Mouse (Mus musculus) bone marrow macrophage, adult 2 months (primary cell): ENCODE measurements around the gene Banf2. TPM values are rescaled to one million over a fixed set of nuclear protein-coding genes. Genes with fewer than 3 reads are reported as not detected.

Experiments
- H3K27ac ChIP-seq: 2 replicates; pipeline ENCODE4 v1.5.1; 2012; ENCODE audit warnings: low read depth, low read length; ENCODE audit not compliant: insufficient read depth
- H3K4me1 ChIP-seq: 2 replicates; pipeline ENCODE4 v1.6.1; 2012; ENCODE audit warnings: low read length; ENCODE audit not compliant: control insufficient read depth, insufficient read depth
- H3K4me3 ChIP-seq: 2 replicates; pipeline ENCODE4 v1.5.1; 2012; ENCODE audit warnings: mild to moderate bottlenecking, low read length, moderate library complexity; ENCODE audit not compliant: insufficient read depth
- CTCF ChIP-seq: IDR thresholded peaks from 2 replicates; pipeline ENCODE4 v1.5.1; 2012; ENCODE audit warnings: low read depth, mild to moderate bottlenecking, low read length, moderate library complexity
- POLR2A ChIP-seq: IDR thresholded peaks from 2 replicates; pipeline ENCODE4 v1.6.1; 2012; ENCODE audit warnings: mild to moderate bottlenecking, low read depth, low read length, borderline replicate concordance
- polyA plus RNA-seq: library from polyadenylated mRNA; stranded (reverse); fragments of >200 nt; gene quantifications from 2 replicates; pipeline ENCODE4 v1.2.4, GENCODE M21; 2012; ENCODE audit not compliant: missing spikeins, insufficient read depth, insufficient read length

Gene Banf2
- polyA plus RNA-seq, 1 experiment, result not detected

- TF ChIP-seq CTCF (no peak), POLR2A (no peak)
- Histone ChIP-seq H3K4me1 (no peaks in the 10 kb centered on the region), H3K4me3 (no peak overlapping the region), H3K27ac (no peak overlapping the region)
Observed at GRCm38 (mm10) chr2:144120186-144120823, 87.4 kb downstream of the Banf2 start.

- no peak overlapping the region for H3K4me3 ChIP-seq
- TF ChIP-seq CTCF, result no peak
- no peak for TF ChIP-seq POLR2A
- no peaks in the 10 kb centered on the region for H3K4me1 ChIP-seq
- H3K27ac ChIP-seq, result no peak overlapping the region
Observed at GRCm38 (mm10) chr2:144122068-144122467, 89.2 kb downstream of the Banf2 start.

Other genes starting within 250 kb of the Banf2 start
- not detected in 2 replicates for gene Bfsp1, start 169.9 kb upstream of the Banf2 start, polyA plus RNA-seq
- 177 and 179 TPM in 2 replicates for gene Dstn, start 117.7 kb upstream of the Banf2 start, polyA plus RNA-seq
- gene Rrbp1, start 21.8 kb upstream of the Banf2 start, polyA plus RNA-seq, result 282 and 287 TPM in 2 replicates
- 12.2 and 13.2 TPM in 2 replicates for gene Mgme1, start 237.6 kb downstream of the Banf2 start, polyA plus RNA-seq
- gene Snx5, start 237.8 kb downstream of the Banf2 start, polyA plus RNA-seq, result 867 and 1,049 TPM in 2 replicates